Mouse (Mus musculus) thymus, postnatal 25 days (tissue): ENCODE measurements around the gene Mical3.

Experiments
- DNase-seq: peaks from one replicate; pipeline ENCODE4 v3.0.0; 2022

Gene Mical3

GRCm38 (mm10) chr6:121081288-121082093 lies 49.3 kb downstream of the Mical3 start:
- no peak for DNase-seq

GRCm38 (mm10) chr6:121078175-121078574 lies 52.6 kb downstream of the Mical3 start:
- DNase-seq = no peak

- DNase-seq = no peak
Measured at GRCm38 (mm10) chr6:121076929-121077566, 53.8 kb downstream of the Mical3 start.

- DNase-seq = no peak
Measured at GRCm38 (mm10) chr6:121075763-121076162, 55.0 kb downstream of the Mical3 start.

- DNase-seq = no peak
Measured at GRCm38 (mm10) chr6:121073312-121073711, 57.5 kb downstream of the Mical3 start.

GRCm38 (mm10) chr6:121072615-121073014 lies 58.2 kb downstream of the Mical3 start:
- DNase-seq = no peak

GRCm38 (mm10) chr6:121070584-121071230 lies 60.1 kb downstream of the Mical3 start:
- no peak for DNase-seq

- no peak for DNase-seq
Measured at GRCm38 (mm10) chr6:121069156-121069555, 61.6 kb downstream of the Mical3 start.

- no peak for DNase-seq
Measured at GRCm38 (mm10) chr6:121068087-121068464, 62.7 kb downstream of the Mical3 start.

GRCm38 (mm10) chr6:121067426-121068086 lies 63.2 kb downstream of the Mical3 start:
- no peak for DNase-seq

- no peak for DNase-seq
Measured at GRCm38 (mm10) chr6:121066761-121067160, 64.0 kb downstream of the Mical3 start.

GRCm38 (mm10) chr6:121064356-121065015 lies 66.3 kb downstream of the Mical3 start:
- DNase-seq = no peak

GRCm38 (mm10) chr6:121063771-121064170 lies 67.0 kb downstream of the Mical3 start:
- DNase-seq = no peak

GRCm38 (mm10) chr6:121062891-121063408 lies 67.8 kb downstream of the Mical3 start:
- peak; percentile 20 for DNase-seq

- DNase-seq = no peak
Measured at GRCm38 (mm10) chr6:121058039-121058438, 72.8 kb downstream of the Mical3 start.

- no peak for DNase-seq
Measured at GRCm38 (mm10) chr6:121057181-121057956, 73.4 kb downstream of the Mical3 start.

GRCm38 (mm10) chr6:121055496-121055895 lies 75.3 kb downstream of the Mical3 start:
- DNase-seq = no peak

GRCm38 (mm10) chr6:121054908-121055307 lies 75.9 kb downstream of the Mical3 start:
- no peak for DNase-seq

GRCm38 (mm10) chr6:121054340-121054739 lies 76.5 kb downstream of the Mical3 start:
- DNase-seq = no peak

- no peak for DNase-seq
Measured at GRCm38 (mm10) chr6:121053585-121054112, 77.2 kb downstream of the Mical3 start.

- DNase-seq = no peak
Measured at GRCm38 (mm10) chr6:121051972-121052629, 78.7 kb downstream of the Mical3 start.
